Mouse (Mus musculus) heart, embryonic 11.5 days (tissue): ENCODE data around the gene Eif6. TPM values are rescaled to one million over a fixed set of nuclear protein-coding genes. Genes with fewer than 3 reads are reported as not detected.
A peak's percentile ranks its signal among the peaks of the same experiment; 100 is the strongest.
"Not testable (repeated sequence)": the region's sequence is repeated elsewhere in the genome, so short reads cannot be mapped to it uniquely, and the experiment has no call there.

Experiments used
- ATAC-seq: fragments of 200-750 bp; cut with Nextera tagmentation; replicated peaks from 2 replicates; pipeline ENCODE4 v1.8.0; 2017; ENCODE audit warnings: moderate library complexity; ENCODE audit not compliant: insufficient number of reproducible peaks, low FRiP score, low TSS enrichment
- H3K27ac ChIP-seq: fragments of 300-500 bp; sonication (generic); 2 replicates; pipeline ENCODE4 v1.5.1; 2014; ENCODE audit warnings: mild to moderate bottlenecking, low read depth, low read length
- H3K27me3 ChIP-seq: fragments of 300-500 bp; sonication (generic); 2 replicates; pipeline ENCODE4 v1.6.1; 2014; ENCODE audit warnings: mild to moderate bottlenecking, low read length, mixed read lengths; ENCODE audit not compliant: control insufficient read depth, insufficient read depth
- H3K36me3 ChIP-seq: fragments of 300-500 bp; sonication (generic); 2 replicates; pipeline ENCODE4 v1.6.1; 2014; ENCODE audit warnings: mild to moderate bottlenecking, low read length, moderate library complexity, mixed read lengths; ENCODE audit not compliant: control insufficient read depth, insufficient read depth
- H3K4me1 ChIP-seq: fragments of 300-500 bp; sonication (generic); 2 replicates; pipeline ENCODE4 v1.6.1; 2014; ENCODE audit warnings: low read length; ENCODE audit not compliant: control insufficient read depth, insufficient read depth
- H3K4me2 ChIP-seq: fragments of 300-500 bp; sonication (generic); 2 replicates; pipeline ENCODE4 v1.6.1; 2014; ENCODE audit warnings: mild to moderate bottlenecking, moderate library complexity
- H3K4me3 ChIP-seq: fragments of 300-500 bp; sonication (generic); 2 replicates; pipeline ENCODE4 v1.5.1; 2014; ENCODE audit warnings: low read depth, low read length
- H3K9ac ChIP-seq: fragments of 300-500 bp; sonication (generic); 2 replicates; pipeline ENCODE4 v1.6.1; 2014; ENCODE audit warnings: mild to moderate bottlenecking, low read depth, low read length, moderate library complexity
- H3K9me3 ChIP-seq: fragments of 300-500 bp; sonication (generic); replicated peaks from 2 replicates; pipeline ENCODE4 v1.6.1; 2016; ENCODE audit warnings: low read length; ENCODE audit not compliant: control insufficient read depth
- WGBS: fragments of 180-500 bp; shearing (Covaris S2); extraction: QIAGEN DNeasy Blood & Tissue Kit; methylation state at CpG from one replicate; pipeline ENCODE4 v1.1.7; 2014; ENCODE audit not compliant: insufficient replicate concordance; 5-methylcytosine and 5-hydroxymethylcytosine counted together
- polyA plus RNA-seq: library from polyadenylated mRNA; unstranded; fragments of >200 nt; fragmentation: Nextera tagmentation; extraction: Ambion mirVana; gene quantifications from 2 replicates; pipeline ENCODE4 v1.2.1, GENCODE M21; 2014

The Eif6 gene
- polyA plus RNA-seq, 1 experiment from 2014 or later: 138 TPM

- ATAC-seq: no peak
- 66% methylated on average over 9 of the region's 9 CpGs for WGBS
- H3K9ac ChIP-seq: no peak within 1 kb of the TSS
- no peak within 1 kb of the TSS for H3K4me2 ChIP-seq
- H3K36me3 ChIP-seq: no peaks in the 10 kb centered on the region
- H3K4me1 ChIP-seq: no peaks in the 10 kb centered on the region
- H3K4me3 ChIP-seq: no peak within 1 kb of the TSS
- H3K9me3 ChIP-seq: no peaks in the 10 kb centered on the region
- no peak within 1 kb of the TSS for H3K27ac ChIP-seq
- peaks cover 5% of the 10 kb centered on the region; the same call in 1 of the 2 replicates for H3K27me3 ChIP-seq
Observed at GRCm38 (mm10) chr2:155834732-155835131, 8.0 kb upstream of the Eif6 start, which contains the start of gene Fam83c. Fam83c (minus strand) TSS chr2:155834854.

DNA sequence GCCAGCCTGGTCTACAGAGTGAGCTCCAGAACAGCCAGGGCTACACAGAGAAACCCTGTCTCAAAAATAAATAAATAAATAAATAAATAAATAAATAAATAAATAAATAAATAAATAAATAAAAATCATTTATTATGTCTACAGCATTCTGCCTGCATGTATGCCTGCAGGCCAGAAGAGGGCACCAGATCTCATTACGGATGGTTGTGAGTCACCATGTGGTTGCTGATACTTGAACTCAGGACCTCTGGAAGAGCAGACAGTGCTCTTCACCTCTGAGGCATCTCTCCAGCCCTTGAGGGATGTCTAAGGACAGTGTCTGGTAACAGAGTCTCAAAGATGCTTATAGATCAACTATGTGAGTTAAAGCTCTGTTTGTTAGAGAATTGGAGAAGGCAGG lies 5.4 kb upstream of the Eif6 start:
- not testable (repeated sequence) for H3K4me2 ChIP-seq, H3K27me3 ChIP-seq, H3K27ac ChIP-seq, H3K4me1 ChIP-seq, H3K4me3 ChIP-seq, H3K9ac ChIP-seq, H3K36me3 ChIP-seq, H3K9me3 ChIP-seq, ATAC-seq
- WGBS: 67% methylated on average over 1 of the region's 1 CpGs

DNA sequence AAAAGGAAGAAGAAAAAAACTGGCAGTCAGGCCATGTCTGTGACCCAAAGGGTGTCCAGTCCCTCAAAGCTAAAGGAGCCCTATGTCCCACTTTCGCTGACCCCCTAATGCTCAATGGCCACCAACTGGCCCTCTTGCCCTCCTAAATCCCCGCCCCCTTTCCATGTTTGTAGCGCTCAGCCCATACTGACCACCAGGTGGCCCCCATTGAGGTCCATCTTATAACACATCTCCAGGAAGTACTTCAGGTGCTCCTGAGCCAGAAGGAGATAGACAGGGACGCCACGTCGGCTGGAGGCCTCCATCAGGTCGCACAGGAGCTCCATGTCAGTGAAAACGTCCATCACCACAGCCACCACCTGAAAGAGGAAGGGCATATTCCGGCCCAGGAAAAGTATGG lies 4.6 kb upstream of the Eif6 start:
- WGBS: 52% methylated on average over 9 of the region's 9 CpGs
- no peaks in the 10 kb centered on the region for H3K36me3 ChIP-seq
- no peaks in the 10 kb centered on the region for H3K9me3 ChIP-seq
- ATAC-seq: no peak
- H3K27ac ChIP-seq: no peak overlapping the region
- H3K4me2 ChIP-seq: no peak overlapping the region
- H3K4me1 ChIP-seq: peaks cover 6% of the 10 kb centered on the region; the same call in 1 of the 2 replicates
- no peak overlapping the region for H3K4me3 ChIP-seq
- H3K9ac ChIP-seq: no peak overlapping the region
- peaks cover 5% of the 10 kb centered on the region; the same call in 1 of the 2 replicates for H3K27me3 ChIP-seq

- Histone ChIP-seq H3K27ac (no peak overlapping the region), H3K36me3 (no peaks in the 10 kb centered on the region), H3K27me3 (peaks cover 5% of the 10 kb centered on the region; the same call in 1 of the 2 replicates), H3K4me1 (peaks cover 6% of the 10 kb centered on the region; the same call in 1 of the 2 replicates), H3K9me3 (no peaks in the 10 kb centered on the region), H3K9ac (no peak overlapping the region), H3K4me3 (no peak overlapping the region), H3K4me2 (no peak overlapping the region)
- ATAC-seq: no peak
- 80% methylated on average over 8 of the region's 8 CpGs for WGBS
Observed at GRCm38 (mm10) chr2:155830841-155831240, 4.1 kb upstream of the Eif6 start.

DNA sequence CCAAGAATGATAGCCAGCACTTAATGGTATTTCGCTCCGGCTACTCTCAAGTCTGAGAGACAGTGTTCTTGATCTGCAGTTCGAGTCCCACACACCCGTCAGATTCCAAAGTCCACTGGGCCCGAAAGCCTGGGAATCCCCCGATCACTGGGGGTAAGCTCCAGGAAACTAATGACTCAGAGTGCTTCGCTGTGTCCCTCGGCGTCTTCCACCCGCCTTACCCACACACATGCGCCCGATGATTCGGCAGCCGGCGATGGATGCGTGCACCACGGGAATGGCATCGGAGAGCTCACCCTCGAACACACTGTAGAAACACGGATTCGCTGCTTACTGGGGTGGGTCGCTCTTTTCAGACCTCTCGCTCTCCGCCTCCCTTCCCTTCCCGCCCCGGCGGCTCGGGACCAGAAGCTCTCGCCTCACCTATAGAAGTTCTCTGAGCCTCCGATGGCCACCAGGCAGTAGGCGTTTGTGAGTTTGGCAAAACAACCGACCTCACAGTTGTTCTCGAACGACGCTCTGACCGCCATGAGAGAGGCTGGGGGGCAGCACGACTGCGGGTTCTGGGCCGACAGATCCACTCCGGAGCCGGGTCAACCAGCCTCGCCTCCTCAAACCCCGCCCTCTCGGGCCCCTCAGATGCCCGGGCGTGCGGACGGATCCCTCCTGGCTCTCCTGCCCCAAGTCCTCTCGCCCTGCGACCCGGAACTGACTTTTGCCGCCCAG lies 658 bp downstream of the Eif6 start:
- Histone ChIP-seq H3K9ac (peak overlapping the region; percentile 90), H3K27ac (peak overlapping the region; percentile 84), H3K9me3 (no peaks in the 10 kb centered on the region), H3K4me3 (peak overlapping the region; percentile 91), H3K36me3 (peaks cover 17% of the 10 kb centered on the region; the same call in 1 of the 2 replicates), H3K4me2 (peak overlapping the region; percentile 88), H3K4me1 (peaks cover 12% of the 10 kb centered on the region), H3K27me3 (no peaks in the 10 kb centered on the region)
- WGBS: 2% methylated on average over 52 of the region's 52 CpGs
- no peak for ATAC-seq

GRCm38 (mm10) chr2:155823722-155824121 lies 3.0 kb downstream of the Eif6 start:
- Histone ChIP-seq H3K9me3 (no peaks in the 10 kb centered on the region), H3K4me3 (no peak overlapping the region), H3K27ac (no peak overlapping the region), H3K4me1 (peaks cover 12% of the 10 kb centered on the region), H3K4me2 (no peak overlapping the region), H3K9ac (no peak overlapping the region), H3K36me3 (peaks cover 17% of the 10 kb centered on the region; the same call in 1 of the 2 replicates), H3K27me3 (no peaks in the 10 kb centered on the region)
- ATAC-seq: no peak
- 97% methylated on average over 8 of the region's 8 CpGs for WGBS

DNA sequence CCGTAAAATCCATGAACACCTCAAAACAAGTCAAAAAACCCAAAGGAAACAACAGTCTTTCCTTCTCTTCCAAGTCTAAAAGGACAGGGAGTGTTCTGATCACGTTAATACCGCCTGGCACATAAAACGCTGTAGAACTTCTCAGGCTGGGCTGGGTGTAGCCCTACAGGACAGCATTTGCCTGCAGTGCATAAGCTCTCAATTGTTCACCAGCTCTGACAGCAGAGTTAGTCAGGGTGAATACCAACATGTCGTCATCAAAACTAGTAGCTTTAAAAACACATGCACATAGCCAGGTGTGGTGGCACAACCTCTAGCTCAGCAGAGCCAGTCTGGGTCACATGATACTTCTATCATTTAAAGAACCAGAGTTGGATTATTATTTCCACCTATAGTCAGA lies 5.9 kb downstream of the Eif6 start:
- Histone ChIP-seq H3K4me3 (no peak overlapping the region), H3K9ac (no peak overlapping the region), H3K27me3 (no peaks in the 10 kb centered on the region), H3K9me3 (no peaks in the 10 kb centered on the region), H3K4me2 (no peak overlapping the region), H3K27ac (no peak overlapping the region), H3K4me1 (peaks cover 10% of the 10 kb centered on the region), H3K36me3 (peaks cover 17% of the 10 kb centered on the region; the same call in 1 of the 2 replicates)
- no peak for ATAC-seq
- WGBS: 91% methylated on average over 5 of the region's 5 CpGs

DNA sequence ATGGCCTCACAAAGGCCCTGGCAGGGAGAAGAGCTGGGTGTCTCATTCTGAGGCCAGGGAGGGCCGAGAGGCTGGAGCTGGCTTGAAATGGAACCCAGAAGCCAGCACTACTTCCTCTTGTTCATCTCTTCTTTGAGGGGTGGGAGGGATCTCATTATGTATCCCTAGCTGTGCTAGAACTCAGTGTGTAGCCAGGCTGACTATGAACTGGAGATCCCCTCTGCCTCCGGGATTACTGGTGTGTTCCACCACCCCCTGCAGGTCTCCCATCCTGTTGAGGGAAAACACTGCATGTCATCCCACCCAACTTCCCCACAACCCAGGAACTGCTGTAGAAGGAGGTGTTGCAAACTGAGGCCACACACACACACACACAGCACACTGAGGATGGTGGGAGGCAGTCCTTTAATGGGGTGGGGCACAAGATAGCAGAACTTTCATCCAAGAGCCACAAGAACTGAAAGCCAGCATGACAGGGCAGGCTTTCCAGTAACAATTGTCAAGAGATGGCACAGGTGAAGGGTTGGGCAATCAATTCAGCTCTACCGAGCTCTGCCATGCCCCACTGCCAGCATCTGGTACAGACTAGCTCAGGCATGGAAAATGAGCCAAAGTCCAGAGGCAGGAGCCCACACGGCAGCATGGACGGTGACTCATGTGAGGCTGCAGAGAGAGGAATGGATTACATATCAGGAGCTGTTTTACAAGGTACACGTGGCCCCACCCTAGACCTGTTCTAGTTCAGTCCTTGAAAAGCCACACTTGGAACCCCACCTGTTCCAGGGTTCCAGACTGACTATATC lies 7.1 kb downstream of the Eif6 start:
- peaks cover 17% of the 10 kb centered on the region; the same call in 1 of the 2 replicates for H3K36me3 ChIP-seq
- peak overlapping the region; percentile 47 for H3K27ac ChIP-seq
- H3K27me3 ChIP-seq: no peaks in the 10 kb centered on the region
- 0 out of 2 replicates have a peak overlapping the region, but pooled peaks have one; percentile 12 for H3K9ac ChIP-seq
- H3K4me2 ChIP-seq: peak overlapping the region; percentile 96
- ATAC-seq: no peak
- 63% methylated on average over 6 of the region's 6 CpGs for WGBS
- H3K4me3 ChIP-seq: peak overlapping the region; percentile 75
- H3K9me3 ChIP-seq: no peaks in the 10 kb centered on the region
- H3K4me1 ChIP-seq: peaks cover 4% of the 10 kb centered on the region; the same call in 1 of the 2 replicates
